Mouse (Mus musculus) liver, adult 2 months (tissue): ENCODE results near the gene Tnpo2. TPM values are rescaled to one million over a fixed set of nuclear protein-coding genes. Genes with fewer than 3 reads are reported as not detected.
A peak's percentile ranks its signal among the peaks of the same experiment; 100 is the strongest.

Source experiments
- DNase-seq: peaks from one replicate; pipeline ENCODE4 v3.0.0-alpha.2; 2011; ENCODE audit warnings: low read depth, low spot score; ENCODE audit errors: extremely low read depth
- H3K27ac ChIP-seq: fragments of 200-500 bp; replicated peaks from 2 replicates; pipeline ENCODE4 v1.5.1; 2012; ENCODE audit warnings: low read depth, mild to moderate bottlenecking, control low read depth, inconsistent platforms, low read length; ENCODE audit not compliant: insufficient read depth
- H3K27me3 ChIP-seq: fragments of 200-500 bp; 2 replicates; pipeline ENCODE4 v1.6.1; 2012; ENCODE audit warnings: mild to moderate bottlenecking, moderate library complexity, low read length, inconsistent platforms; ENCODE audit not compliant: control insufficient read depth, insufficient read depth
- H3K36me3 ChIP-seq: fragments of 200-500 bp; 2 replicates; pipeline ENCODE4 v1.6.1; 2012; ENCODE audit warnings: low read length, inconsistent platforms; ENCODE audit not compliant: control insufficient read depth, insufficient read depth
- H3K4me1 ChIP-seq: fragments of 200-500 bp; 2 replicates; pipeline ENCODE4 v1.6.1; 2011; ENCODE audit warnings: low read length; ENCODE audit not compliant: control insufficient read depth, insufficient read depth
- H3K4me3 ChIP-seq: fragments of 200-500 bp; 2 replicates; pipeline ENCODE4 v1.5.1; 2011; ENCODE audit warnings: low read depth, mild to moderate bottlenecking, control low read depth, low read length, moderate library complexity; ENCODE audit not compliant: insufficient read depth
- H3K79me2 ChIP-seq: fragments of 200-500 bp; 2 replicates; pipeline ENCODE4 v1.6.1; 2012; ENCODE audit warnings: inconsistent platforms, mild to moderate bottlenecking, low read length, moderate library complexity; ENCODE audit not compliant: control insufficient read depth, insufficient read depth
- H3K9ac ChIP-seq: fragments of 200-500 bp; 2 replicates; pipeline ENCODE4 v1.6.1; 2012; ENCODE audit warnings: low read depth, mild to moderate bottlenecking, control low read depth, inconsistent platforms, low read length
- CTCF ChIP-seq: fragments of 200-500 bp; IDR thresholded peaks from 2 replicates; pipeline ENCODE4 v1.5.1; 2011; ENCODE audit warnings: low read depth, low read length, control low read depth
- POLR2A ChIP-seq: fragments of 200-500 bp; IDR thresholded peaks from 2 replicates; pipeline ENCODE4 v1.6.1; 2011; ENCODE audit warnings: low read length, control low read depth; ENCODE audit not compliant: insufficient read depth; ENCODE audit errors: extremely low read depth
- WGBS: fragments of 180-500 bp; shearing (Covaris S2); methylation state at CpG from one replicate; pipeline ENCODE4 v1.1.7; 2018; 5-methylcytosine and 5-hydroxymethylcytosine counted together
- polyA plus RNA-seq: library from polyadenylated mRNA; depleted of rRNA; stranded (reverse); fragments of >200 nt; gene quantifications from 2 replicates; pipeline ENCODE4 v1.2.3, GENCODE M21; 2012
- total RNA-seq: library from RNA; depleted of rRNA; stranded (reverse); fragments of >200 nt; gene quantifications from 2 replicates; pipeline ENCODE4 v1.2.3, GENCODE M21; 2014

The Tnpo2 gene
- total and polyA plus RNA-seq, 2 experiments, result 15.4 to 33.1 TPM

GRCm38 (mm10) chr8:85036381-85036717, 366 bp upstream of the Tnpo2 start:
- Histone ChIP-seq H3K4me1 (peaks cover 20% of the 10 kb centered on the region), H3K36me3 (peaks cover 4% of the 10 kb centered on the region)
- under 1% methylated on average over 9 of the region's 9 CpGs for WGBS

GRCm38 (mm10) chr8:85037366-85037680, 608 bp downstream of the Tnpo2 start:
- Histone ChIP-seq H3K27me3 (no peaks in the 10 kb centered on the region), H3K27ac (peak overlapping the region; percentile 60), H3K4me1 (peaks cover 15% of the 10 kb centered on the region), H3K4me3 (peak overlapping the region; percentile 78), H3K79me2 (peaks cover 14% of the 10 kb centered on the region; the same call in 1 of the 2 replicates), H3K36me3 (peaks cover 2% of the 10 kb centered on the region; the same call in 1 of the 2 replicates), H3K9ac (peak overlapping the region; percentile 91)
- 0% methylated on average over 14 of the region's 14 CpGs for WGBS
- no peak for TF ChIP-seq POLR2A
- no peak for TF ChIP-seq CTCF
- no peak for DNase-seq

More at GRCm38 (mm10) chr8:85036381-85036717, 366 bp upstream of the Tnpo2 start:
- Histone ChIP-seq H3K27me3 (no peaks in the 10 kb centered on the region), H3K4me3 (peak overlapping the region; percentile 67), H3K9ac (peak overlapping the region; percentile 82), H3K79me2 (peaks cover 14% of the 10 kb centered on the region; the same call in 1 of the 2 replicates), H3K27ac (peak overlapping the region; percentile 95)
- DNase-seq, result no peak
- TF ChIP-seq POLR2A (no peak), CTCF (no peak)

- Histone ChIP-seq H3K27me3 (no peaks in the 10 kb centered on the region), H3K4me1 (peaks cover 9% of the 10 kb centered on the region), H3K4me3 (peak overlapping the region; percentile 78), H3K36me3 (peaks cover 2% of the 10 kb centered on the region; the same call in 1 of the 2 replicates), H3K79me2 (peaks cover 14% of the 10 kb centered on the region; the same call in 1 of the 2 replicates), H3K9ac (peak overlapping the region; percentile 91), H3K27ac (peak overlapping the region; percentile 19; the same call in 1 of the 2 replicates)
- DNase-seq, result peak; percentile 35
- WGBS, result 3% methylated on average over 57 of the region's 57 CpGs
- TF ChIP-seq CTCF (no peak), POLR2A (no peak)
Measured at GRCm38 (mm10) chr8:85037681-85038531, 1.2 kb downstream of the Tnpo2 start.

- H3K27me3 ChIP-seq, result no peaks in the 10 kb centered on the region
- H3K79me2 ChIP-seq, result peaks cover 4% of the 10 kb centered on the region; the same call in 1 of the 2 replicates
- peaks cover under 1% of the 10 kb centered on the region; the same call in 1 of the 2 replicates for H3K4me1 ChIP-seq
- no peak for DNase-seq
- WGBS, result 95% methylated on average over 6 of the region's 6 CpGs
- H3K36me3 ChIP-seq, result peaks cover 23% of the 10 kb centered on the region; the same call in 1 of the 2 replicates
- H3K9ac ChIP-seq, result no peak overlapping the region
- H3K27ac ChIP-seq, result no peak overlapping the region
- H3K4me3 ChIP-seq, result no peak overlapping the region
- TF ChIP-seq CTCF (no peak), POLR2A (no peak)
Measured at GRCm38 (mm10) chr8:85043619-85044018, 6.9 kb downstream of the Tnpo2 start.

GRCm38 (mm10) chr8:85057367-85057766, 20.7 kb downstream of the Tnpo2 start:
- H3K36me3 ChIP-seq, result peaks cover 11% of the 10 kb centered on the region
- H3K79me2 ChIP-seq, result no peaks in the 10 kb centered on the region
- H3K27ac ChIP-seq, result no peak overlapping the region
- no peaks in the 10 kb centered on the region for H3K27me3 ChIP-seq
- no peak for TF ChIP-seq POLR2A
- TF ChIP-seq CTCF, result no peak
- H3K4me3 ChIP-seq, result no peak overlapping the region
- H3K4me1 ChIP-seq, result peaks cover 9% of the 10 kb centered on the region
- no peak for DNase-seq
- 64% methylated on average over 7 of the region's 7 CpGs for WGBS
- H3K9ac ChIP-seq, result no peak overlapping the region
